Mouse (Mus musculus): ENCODE measurements around the gene Tmem253. TPM values are rescaled to one million over a fixed set of nuclear protein-coding genes. Genes with fewer than 3 reads are reported as not detected.
"Not testable (repeated sequence)": the region's sequence is repeated elsewhere in the genome, so short reads cannot be mapped to it uniquely, and the experiment has no call there.

The Tmem253 gene
- total RNA-seq, 2 experiments from 2014 or later = 0.55 to 0.62 TPM

DNA sequence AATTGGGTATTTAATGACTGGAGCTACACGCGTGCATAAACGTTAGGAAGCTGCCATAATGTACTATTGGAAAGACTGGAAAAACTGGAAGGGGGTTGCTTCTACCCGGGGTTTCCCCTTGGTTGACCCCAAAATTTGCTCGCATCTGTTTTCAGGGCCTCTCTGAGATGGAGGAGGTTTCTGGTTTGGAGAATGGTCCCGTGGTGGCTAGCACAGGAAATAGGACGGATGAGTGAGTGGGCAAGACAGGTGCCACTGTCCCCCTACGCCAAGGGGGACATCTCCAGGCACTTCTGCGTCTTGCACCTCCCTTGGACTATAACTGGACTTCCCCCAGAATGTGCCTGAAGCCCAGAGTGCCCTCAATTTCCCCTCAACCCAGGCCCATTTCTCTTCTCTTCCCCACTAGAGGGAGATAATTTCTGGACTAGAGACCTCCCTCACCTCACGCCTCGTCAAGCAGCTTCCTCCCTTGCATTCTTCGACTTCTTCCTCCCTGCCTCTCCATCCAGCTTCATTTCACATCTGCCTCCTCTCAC, 3.7 kb downstream of the Tmem253 start:
- intact Hi-C loops (cut with DNase I; ENCODE audit: low total_unique reads) = no loop called here
- DNase-seq = no peak

DNA sequence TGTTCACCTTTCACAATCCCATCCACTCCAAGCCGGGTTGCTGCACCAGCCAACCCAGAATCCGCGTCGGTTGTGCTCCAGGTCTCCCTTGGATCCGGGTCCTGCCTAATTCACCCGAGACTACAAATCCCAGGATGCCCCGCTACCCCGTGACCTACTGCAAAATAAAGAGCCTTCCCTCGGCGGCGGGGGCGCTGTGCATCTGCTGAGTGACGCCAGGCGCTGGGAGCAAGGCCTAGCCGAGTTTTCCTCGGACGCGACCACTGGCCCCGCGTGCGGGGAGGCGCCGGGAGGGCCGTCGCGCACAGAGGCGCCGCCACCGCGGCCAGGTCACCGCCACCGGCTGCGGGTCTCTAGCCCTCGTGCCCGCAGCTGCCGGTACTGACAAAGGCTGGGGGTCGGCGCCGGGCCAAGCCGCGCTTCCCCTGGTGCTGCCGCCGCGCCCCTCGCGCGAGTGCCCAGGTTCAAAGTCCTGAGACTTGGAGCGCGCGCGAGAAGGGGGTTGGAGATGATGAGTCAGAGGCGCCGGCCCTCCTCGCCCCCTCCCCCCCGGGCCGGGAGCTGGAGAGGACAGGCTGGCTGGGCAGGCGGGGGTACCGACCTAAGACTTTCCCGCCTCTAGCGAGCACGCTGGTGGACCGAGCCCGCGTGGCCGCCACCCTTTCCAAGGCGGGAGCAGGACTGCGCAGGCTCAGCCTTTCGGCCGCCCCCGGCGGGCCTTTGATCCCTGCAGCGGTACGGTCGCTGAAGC, 4.3 kb downstream of the Tmem253 start:
- peak; percentile 98 for DNase-seq
- intact Hi-C loops (cut with DNase I; ENCODE audit: low total_unique reads) = no loop called here

DNA sequence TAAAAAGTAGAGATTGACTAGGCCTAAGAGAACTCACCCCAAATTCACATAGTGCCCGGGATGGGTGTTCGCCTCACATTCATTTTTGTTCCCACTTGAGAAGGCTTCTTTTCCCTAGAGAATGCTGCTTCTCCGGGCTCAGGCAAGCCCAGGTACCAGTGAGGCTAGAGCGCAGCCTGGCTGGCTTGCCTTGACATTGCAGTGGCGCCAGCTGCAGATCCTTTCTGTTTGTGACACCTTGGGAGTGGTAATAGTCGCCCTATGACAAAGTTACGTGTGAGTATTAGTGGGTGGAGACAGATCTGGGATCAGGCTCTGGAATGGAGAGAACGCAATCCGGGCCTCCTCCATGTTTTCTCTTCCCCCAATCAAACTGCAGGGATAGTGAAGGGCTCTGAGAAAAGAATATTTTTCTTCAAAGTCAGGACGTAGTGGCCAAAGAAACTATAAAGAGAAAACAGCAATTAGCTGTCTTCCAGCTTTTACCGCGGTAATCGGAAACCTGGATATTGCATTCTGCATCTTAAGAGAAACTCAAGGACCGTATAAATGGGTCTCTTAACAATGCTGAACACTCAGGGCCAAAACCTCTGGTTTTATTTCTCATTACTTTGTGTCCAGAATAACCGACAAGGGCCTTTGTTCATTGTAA, 5.2 kb downstream of the Tmem253 start, which contains the start of gene Zfp219:
Gene Zfp219 (minus strand): TSS at position 248 of the 652 bp plus-strand sequence.
- intact Hi-C loops (cut with DNase I; ENCODE audit: low total_unique reads) = no loop called here
- peak; percentile 69 for DNase-seq

DNA sequence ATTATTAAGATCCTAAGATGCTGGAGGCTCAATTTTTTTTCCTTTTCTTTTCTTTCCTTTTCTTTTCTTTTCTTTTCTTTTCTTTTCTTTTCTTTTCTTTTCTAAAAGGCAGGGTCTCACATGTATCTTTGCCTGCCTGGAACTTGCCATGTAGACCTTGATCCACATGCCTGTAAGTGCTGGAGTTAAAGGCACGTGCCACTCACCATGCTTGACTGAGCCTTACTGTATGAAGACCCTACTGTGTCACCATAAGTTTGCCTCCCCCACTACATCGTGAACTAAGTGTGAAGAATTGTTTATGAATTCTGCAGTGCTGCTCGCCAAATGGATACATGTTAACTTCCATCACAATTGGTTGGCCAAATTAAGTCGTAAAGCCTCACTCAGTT, 5.7 kb downstream of the Tmem253 start:
- DNase-seq = no peak
- intact Hi-C loops (cut with DNase I; ENCODE audit: low total_unique reads) = no loop called here

- no peak for DNase-seq
- intact Hi-C loops (cut with DNase I; ENCODE audit: low total_unique reads) = no loop called here
Measured at GRCm38 (mm10) chr14:52021568-52022212, 6.2 kb downstream of the Tmem253 start.

DNA sequence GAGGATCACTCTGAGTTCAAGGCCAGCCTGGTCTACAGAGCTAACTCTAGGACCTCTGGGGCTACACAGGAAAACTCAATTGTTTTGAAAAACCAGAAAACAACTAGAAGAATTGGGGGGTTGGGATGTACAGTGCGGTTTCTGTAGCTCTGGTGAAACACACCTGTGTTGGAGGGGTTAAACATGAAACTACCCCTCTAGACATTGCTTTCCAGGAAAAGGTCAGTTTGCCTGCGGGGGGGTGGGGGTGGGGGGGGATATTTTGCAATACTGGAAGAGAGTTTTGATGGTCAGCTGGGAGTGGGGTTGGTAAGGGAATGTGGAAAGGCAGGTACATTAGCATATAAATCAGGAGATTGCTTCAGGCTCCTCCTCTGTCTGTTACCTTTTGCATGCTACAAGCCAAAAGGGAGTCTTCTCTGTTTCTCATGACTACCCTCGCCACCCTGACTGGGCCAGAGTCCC, 6.8 kb downstream of the Tmem253 start:
- intact Hi-C loops (cut with DNase I; ENCODE audit: low total_unique reads) = no loop called here
- DNase-seq = no peak

DNA sequence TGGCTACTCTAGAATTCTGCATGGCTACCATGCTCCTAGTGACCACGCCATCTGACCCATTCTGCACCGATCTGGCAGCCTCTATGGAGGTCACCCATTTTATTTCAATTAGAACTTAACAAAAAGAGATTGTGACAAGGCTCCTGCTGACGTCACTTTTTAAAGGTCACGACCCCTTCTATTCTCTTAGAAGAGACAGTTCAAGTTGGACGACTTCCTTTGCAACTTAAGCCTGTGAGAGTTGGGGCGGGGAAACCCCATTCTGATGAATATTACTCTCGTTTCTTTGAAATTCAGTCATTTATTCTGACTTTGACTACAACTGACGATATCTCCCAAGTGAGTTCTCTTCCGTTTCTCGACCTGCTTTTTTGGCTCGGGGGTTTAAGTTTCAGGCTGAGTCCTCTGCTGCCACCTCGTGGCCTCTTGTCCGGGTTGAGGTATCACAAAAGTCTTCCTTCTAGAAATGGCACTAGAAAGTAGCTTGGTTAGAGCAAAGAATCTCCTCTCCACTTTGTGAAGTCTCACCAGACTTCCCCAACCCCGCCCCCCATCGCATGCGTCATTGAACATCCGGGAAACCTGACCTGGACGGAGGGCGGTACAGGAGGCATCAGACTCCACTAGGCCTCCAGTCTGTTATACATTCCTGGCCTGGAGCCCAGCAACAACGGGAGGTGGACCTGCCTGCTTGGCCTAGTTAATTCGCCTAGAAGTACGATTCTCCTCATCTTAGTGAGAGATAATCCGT, 7.4 kb downstream of the Tmem253 start:
- intact Hi-C loops (cut with DNase I; ENCODE audit: low total_unique reads) = no loop called here

GRCm38 (mm10) chr14:52024133-52024532, 8.7 kb downstream of the Tmem253 start:
- intact Hi-C loops (cut with DNase I; ENCODE audit: low total_unique reads) = no loop called here
- no peak for DNase-seq

More for the DNA sequence above, 7.4 kb downstream of the Tmem253 start:
- peak; percentile 87 for DNase-seq

DNA sequence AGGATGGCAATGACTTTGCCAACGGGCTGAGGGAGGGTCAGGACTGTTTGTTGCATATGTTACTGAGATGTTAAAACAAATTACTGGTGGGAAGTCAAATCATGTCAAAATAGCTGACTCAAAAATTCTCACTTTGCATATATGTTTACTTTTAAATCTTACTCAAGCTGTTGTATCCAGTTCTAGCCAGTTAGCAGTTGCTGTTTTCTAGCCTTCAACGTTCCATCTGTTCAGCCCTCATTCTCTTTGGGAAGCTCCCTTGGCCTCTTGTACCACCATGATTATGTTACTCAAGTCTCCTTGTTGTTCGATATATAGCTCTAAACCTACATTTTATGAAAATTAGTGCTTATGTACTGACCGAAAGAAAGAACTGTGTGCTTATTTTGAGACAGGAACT, 10.9 kb downstream of the Tmem253 start:
- no peak for DNase-seq
- intact Hi-C loops (cut with DNase I; ENCODE audit: low total_unique reads) = no loop called here

DNA sequence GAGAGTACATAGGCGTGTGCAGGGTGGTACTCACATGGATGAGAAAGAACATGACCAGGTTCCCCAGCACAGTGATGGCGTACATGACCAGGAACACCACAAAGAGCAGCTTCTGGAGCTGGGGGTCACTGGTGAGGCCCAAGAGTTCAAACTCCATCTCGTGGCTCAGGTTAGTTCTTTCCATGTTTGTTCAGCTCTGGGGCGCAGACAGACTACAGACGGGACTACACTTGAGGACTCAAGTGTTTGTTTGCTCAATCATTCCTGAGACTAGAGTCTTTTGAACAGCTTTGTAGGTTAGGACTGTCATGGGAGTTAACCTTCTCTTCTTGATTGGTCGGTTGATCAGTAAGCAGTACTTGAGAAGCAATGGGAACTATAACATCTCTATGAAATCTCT, 20.5 kb downstream of the Tmem253 start:
- intact Hi-C loops (cut with DNase I; ENCODE audit: low total_unique reads) = no loop called here
- DNase-seq = no peak

- intact Hi-C loops (cut with DNase I; ENCODE audit: low total_unique reads) = no loop called here
- DNase-seq = no peak
Measured at GRCm38 (mm10) chr14:52039332-52039731, 23.9 kb downstream of the Tmem253 start.

DNA sequence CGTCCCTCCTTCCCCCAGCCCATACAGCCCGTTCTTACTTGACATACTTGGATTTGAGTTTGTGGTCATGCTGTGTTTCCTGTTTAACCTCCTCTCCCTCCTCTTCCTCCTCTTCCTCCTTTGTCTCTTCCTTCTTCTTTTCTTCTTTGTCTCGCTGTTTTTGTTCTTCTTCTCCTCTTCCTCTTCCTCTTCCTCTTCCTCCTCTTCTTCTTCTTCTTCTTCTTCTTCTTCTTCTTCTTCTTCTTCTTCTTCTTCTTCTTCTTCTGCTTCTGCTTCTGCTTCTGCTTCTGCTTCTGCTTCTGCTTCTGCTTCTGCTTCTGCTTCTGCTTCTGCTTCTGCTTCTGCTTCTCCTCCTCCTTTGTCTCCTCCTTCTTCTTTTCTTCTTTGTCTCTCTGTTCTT, 26.9 kb downstream of the Tmem253 start, which contains the start of gene Olfr221:
Gene Olfr221 (minus strand): TSS at position 101 of the 400 bp plus-strand sequence.
- not testable (repeated sequence) for DNase-seq

GRCm38 (mm10) chr14:52043446-52043845, 28.0 kb downstream of the Tmem253 start:
- intact Hi-C loops (cut with DNase I; ENCODE audit: low total_unique reads) = no loop called here

More for the DNA sequence above, 26.9 kb downstream of the Tmem253 start, which contains the start of gene Olfr221:
- intact Hi-C loops (cut with DNase I; ENCODE audit: low total_unique reads) = not testable (repeated sequence)

GRCm38 (mm10) chr14:52044901-52045678, 29.6 kb downstream of the Tmem253 start:
- DNase-seq = no peak
- intact Hi-C loops (cut with DNase I; ENCODE audit: low total_unique reads) = no loop called here

More at GRCm38 (mm10) chr14:52043446-52043845, 28.0 kb downstream of the Tmem253 start:
- DNase-seq = no peak

- no peak for DNase-seq
- intact Hi-C loops (cut with DNase I; ENCODE audit: low total_unique reads) = no loop called here
Measured at GRCm38 (mm10) chr14:52045966-52046565, 30.6 kb downstream of the Tmem253 start.

GRCm38 (mm10) chr14:52052720-52053119, 37.3 kb downstream of the Tmem253 start:
- DNase-seq; intact Hi-C loops (cut with DNase I; ENCODE audit: low total_unique reads): not testable (repeated sequence)

GRCm38 (mm10) chr14:52059982-52060381, 44.5 kb downstream of the Tmem253 start:
- intact Hi-C loops (cut with DNase I; ENCODE audit: low total_unique reads) = no loop called here

GRCm38 (mm10) chr14:52060800-52061199, 45.3 kb downstream of the Tmem253 start:
- intact Hi-C loops (cut with DNase I; ENCODE audit: low total_unique reads) = no loop called here
- DNase-seq = no peak

More at GRCm38 (mm10) chr14:52059982-52060381, 44.5 kb downstream of the Tmem253 start:
- DNase-seq = no peak

Data from gastrocnemius, postnatal 14 days (tissue).